ENCODE assay signal across 23 mouse cellular contexts in genomic region chr5:113806414-113806813, GRCm38 (mm10). TPM values are rescaled to one million over a fixed set of nuclear protein-coding genes. Genes with fewer than 3 reads are reported as not detected.
DNase-seq lines count a peak whose midpoint lies in the region; ATAC-seq lines count a peak whose summit lies in the region.
"Had no signal": no experiment of that assay in that cellular context is flagged by ENCODE, and none has a peak within 500 bp of the region (broad histone marks: within the 10 kb centered on the region; RNA-seq: fewer than 3 reads in every experiment).

No protein-coding gene starts in this region.

- WGBS in lung, embryonic 16.5 days = 6% methylated on average over 10 of the region's 10 CpGs
- WGBS in limb, embryonic 10.5 days = 14% methylated on average over 10 of the region's 10 CpGs
- WGBS in stomach, embryonic 16.5 days = 9% methylated on average over 10 of the region's 10 CpGs

- no peaks in the 10 kb centered on the region for H3K36me3 ChIP-seq in lung, embryonic 16.5 days (ENCODE audit: control insufficient read depth, insufficient read depth, low read length)
- no peaks in the 10 kb centered on the region for H3K36me3 ChIP-seq in limb, embryonic 10.5 days
- H3K36me3 ChIP-seq in stomach, embryonic 16.5 days (ENCODE audit: control insufficient read depth, insufficient read depth, low read length) = no peaks in the 10 kb centered on the region
- H3K36me3 ChIP-seq: embryonic facial prominence, embryonic 13.5 days; forebrain, embryonic 15.5 days; G1E; hindbrain, embryonic 12.5 days had no signal

- H3K4me3 ChIP-seq in lung, embryonic 16.5 days (ENCODE audit: low read length) = no peak overlapping the region
- H3K4me3 ChIP-seq in limb, embryonic 10.5 days = peak overlapping the region; percentile 21; the same call in 1 of the 2 replicates
- no peak overlapping the region for H3K4me3 ChIP-seq in stomach, embryonic 16.5 days (replicated peaks; ENCODE audit: low read length)
- H3K4me3 ChIP-seq: embryonic facial prominence, embryonic 13.5 days; forebrain, embryonic 15.5 days; hindbrain, embryonic 12.5 days; layer of hippocampus, adult 2 months had no signal

- peaks cover 19% of the 10 kb centered on the region for H3K4me1 ChIP-seq in lung, embryonic 16.5 days (replicated peaks; ENCODE audit: control insufficient read depth, insufficient read depth, low read length)
- peaks cover 71% of the 10 kb centered on the region for H3K4me1 ChIP-seq in limb, embryonic 10.5 days
- peaks cover 12% of the 10 kb centered on the region; the same call in 1 of the 2 replicates for H3K4me1 ChIP-seq in stomach, embryonic 16.5 days (ENCODE audit: control insufficient read depth, insufficient read depth, low read length)
- H3K4me1 ChIP-seq: forebrain, embryonic 15.5 days had no signal

- no peaks in the 10 kb centered on the region for H3K27me3 ChIP-seq in lung, embryonic 16.5 days (ENCODE audit: control insufficient read depth, insufficient read depth, low read depth, low read length)
- H3K27me3 ChIP-seq in limb, embryonic 10.5 days (ENCODE audit: low read depth, poor library complexity, severe bottlenecking) = no peaks in the 10 kb centered on the region
- H3K27me3 ChIP-seq in stomach, embryonic 16.5 days (ENCODE audit: control insufficient read depth, insufficient read depth, low read length) = no peaks in the 10 kb centered on the region
- H3K27me3 ChIP-seq: embryonic facial prominence, embryonic 13.5 days; forebrain, embryonic 15.5 days had no signal

- DNase-seq in embryo, embryonic 10 days (ENCODE audit: low spot score) = peak; percentile 24
- DNase-seq in embryo, embryonic 11 days = no peak
- DNase-seq in lung, postnatal 10 days = no peak
- peak; percentile 57 for DNase-seq in limb, embryonic 10.5 days (ENCODE audit: low spot score)
- DNase-seq in frontal cortex, adult 2 months (ENCODE audit: extremely low spot score in 1 of 2, low spot score in 1 of 2) = no peak
- DNase-seq: cerebellum, adult 9-10 months; heart, postnatal 10 days; layer of hippocampus, postnatal 36 days; right cerebral cortex, postnatal 4 days; thymus, postnatal 4 days had no signal

- H3K27ac ChIP-seq in lung, embryonic 16.5 days (ENCODE audit: low read length) = no peak overlapping the region
- peak overlapping the region; percentile 85 for H3K27ac ChIP-seq in limb, embryonic 10.5 days
- H3K27ac ChIP-seq in stomach, embryonic 16.5 days (ENCODE audit: low read length) = peak overlapping the region; percentile 57
- H3K27ac ChIP-seq: embryonic facial prominence, embryonic 13.5 days; forebrain, embryonic 15.5 days; hindbrain, embryonic 12.5 days; kidney, postnatal 0 days; layer of hippocampus, adult 2 months; liver, embryonic 14.5 days had no signal

- no peaks in the 10 kb centered on the region for H3K9me3 ChIP-seq in lung, embryonic 16.5 days (ENCODE audit: control insufficient read depth, low read length)
- no peaks in the 10 kb centered on the region for H3K9me3 ChIP-seq in limb, embryonic 10.5 days (replicated peaks)
- H3K9me3 ChIP-seq in stomach, embryonic 16.5 days (replicated peaks; ENCODE audit: control insufficient read depth, low read length) = 0 out of 2 replicates have a peak, but pooled peaks cover 3% of the 10 kb centered on the region
- H3K9me3 ChIP-seq: forebrain, embryonic 15.5 days; hindbrain, embryonic 12.5 days had no signal

- ATAC-seq in lung, embryonic 16.5 days (ENCODE audit: low read depth) = peak; percentile 29; the same call in 1 of the 2 replicates
- ATAC-seq in stomach, embryonic 16.5 days (ENCODE audit: insufficient read depth, low FRiP score) = 0 out of 2 replicates have a peak, but pooled peaks have one; percentile 14
- no peak for ATAC-seq in inflammation-experienced regulatory T-cells, adult 6 months
- ATAC-seq: CD4-positive, CD25-positive, alpha-beta regulatory T cell, adult 4 months; forebrain, embryonic 15.5 days had no signal

- no peak overlapping the region for H3K9ac ChIP-seq in lung, embryonic 16.5 days (ENCODE audit: low read length)
- 0 out of 2 replicates have a peak overlapping the region, but pooled peaks have one; percentile 21 for H3K9ac ChIP-seq in stomach, embryonic 16.5 days (ENCODE audit: low read length)
- H3K9ac ChIP-seq: embryonic facial prominence, embryonic 13.5 days; forebrain, embryonic 15.5 days; hindbrain, embryonic 12.5 days; liver, embryonic 14.5 days had no signal

- H3K4me2 ChIP-seq in lung, embryonic 16.5 days (ENCODE audit: low read depth, low read length) = no peak overlapping the region
- H3K4me2 ChIP-seq in stomach, embryonic 16.5 days (ENCODE audit: low read depth, low read length) = no peak overlapping the region
- H3K4me2 ChIP-seq: embryonic facial prominence, embryonic 13.5 days; forebrain, embryonic 15.5 days; heart, embryonic 11.5 days; hindbrain, embryonic 12.5 days; midbrain, embryonic 11.5 days had no signal

RNA-seq across cellular contexts. Expression of gene Tmem119, which starts 6.1 kb away (rescaled TPM):
- 49.9 and 51.1 TPM in 2 replicates for polyA plus RNA-seq in lung, embryonic 16.5 days (2015; fragmentation: Nextera tagmentation; extraction: Ambion mirVana)
- polyA plus RNA-seq in limb, embryonic 10.5 days (2016; fragmentation: Nextera tagmentation; extraction: Ambion mirVana) = 159 and 218 TPM in 2 replicates
- 71.4 and 73.0 TPM in 2 replicates for polyA plus RNA-seq in stomach, embryonic 16.5 days (2015; fragmentation: Nextera tagmentation; extraction: Ambion mirVana)
- not detected for polyA plus RNA-seq in inflammation-experienced regulatory T-cells, adult 6 months (2017; shearing (Covaris generic))
- 17.6 and 22.6 TPM in 2 replicates for polyA plus RNA-seq in frontal cortex, adult 2 months (2012; rRNA removed)
- polyA plus RNA-seq: CD4-positive, CD25-positive, alpha-beta regulatory T cell, adult 4 months had no signal

RNA-seq across cellular contexts. Expression of gene Selplg, which starts 26.0 kb away (rescaled TPM):
- polyA plus RNA-seq in lung, embryonic 16.5 days (2015; fragmentation: Nextera tagmentation; extraction: Ambion mirVana) = 7.4 and 9.5 TPM in 2 replicates
- polyA plus RNA-seq in limb, embryonic 10.5 days (2016; fragmentation: Nextera tagmentation; extraction: Ambion mirVana) = 0.60 and 0.80 TPM in 2 replicates
- polyA plus RNA-seq in stomach, embryonic 16.5 days (2015; fragmentation: Nextera tagmentation; extraction: Ambion mirVana) = 7.3 and 9.1 TPM in 2 replicates
- polyA plus RNA-seq in inflammation-experienced regulatory T-cells, adult 6 months (2017; shearing (Covaris generic)) = 100 to 1,000 TPM; 457 to 620 (median 469) TPM
- polyA plus RNA-seq in frontal cortex, adult 2 months (2012; rRNA removed) = 34.0 and 40.3 TPM in 2 replicates

RNA-seq across cellular contexts. Expression of gene Iscu, which starts 33.9 kb away (rescaled TPM):
- polyA plus RNA-seq in lung, embryonic 16.5 days (2015; fragmentation: Nextera tagmentation; extraction: Ambion mirVana) = 104 and 114 TPM in 2 replicates
- 106 and 112 TPM in 2 replicates for polyA plus RNA-seq in limb, embryonic 10.5 days (2016; fragmentation: Nextera tagmentation; extraction: Ambion mirVana)
- 97.0 and 112 TPM in 2 replicates for polyA plus RNA-seq in stomach, embryonic 16.5 days (2015; fragmentation: Nextera tagmentation; extraction: Ambion mirVana)
- 10 to 100 TPM in 2 of 3 experiments, 1 to 10 TPM in 1; 5.7 to 45.5 (median 16.1) TPM for polyA plus RNA-seq in inflammation-experienced regulatory T-cells, adult 6 months (2017; shearing (Covaris generic))
- 202 and 208 TPM in 2 replicates for polyA plus RNA-seq in frontal cortex, adult 2 months (2012; rRNA removed)

RNA-seq across cellular contexts. Expression of gene Sart3, which starts 34.1 kb away (rescaled TPM):
- polyA plus RNA-seq in lung, embryonic 16.5 days (2015; fragmentation: Nextera tagmentation; extraction: Ambion mirVana) = 40.6 and 42.5 TPM in 2 replicates
- 90.9 and 100 TPM in 2 replicates for polyA plus RNA-seq in limb, embryonic 10.5 days (2016; fragmentation: Nextera tagmentation; extraction: Ambion mirVana)
- polyA plus RNA-seq in stomach, embryonic 16.5 days (2015; fragmentation: Nextera tagmentation; extraction: Ambion mirVana) = 30.8 and 35.0 TPM in 2 replicates
- polyA plus RNA-seq in inflammation-experienced regulatory T-cells, adult 6 months (2017; shearing (Covaris generic)) = 10 to 100 TPM; 12.7 to 15.3 (median 13.0) TPM
- 39.0 and 44.1 TPM in 2 replicates for polyA plus RNA-seq in frontal cortex, adult 2 months (2012; rRNA removed)

Comparison
In these comparisons a context has a peak if more than half of its experiments do, and no peak if none do; other contexts are left out.
1. DNase-seq: peak in embryo, embryonic 10 days (single experiment) and limb, embryonic 10.5 days (single experiment); none in embryo, embryonic 11 days (single experiment), lung, postnatal 10 days (single experiment) and frontal cortex, adult 2 months (0 of 2).
2. RNA of gene Tmem119, which starts 6.1 kb away (polyA plus RNA-seq): 159 to 218 TPM in limb, embryonic 10.5 days, 71.4 to 73.0 TPM in stomach, embryonic 16.5 days, 49.9 to 51.1 TPM in lung, embryonic 16.5 days and 17.6 to 22.6 TPM in frontal cortex, adult 2 months; not detected in inflammation-experienced regulatory T-cells, adult 6 months; every median in the first group is over 10 times any median in the second.
3. RNA of gene Selplg, which starts 26.0 kb away (polyA plus RNA-seq): 457 to 620 TPM in inflammation-experienced regulatory T-cells, adult 6 months; 34.0 to 40.3 TPM in frontal cortex, adult 2 months, 7.3 to 9.1 TPM in stomach, embryonic 16.5 days, 7.4 to 9.5 TPM in lung, embryonic 16.5 days and 0.60 to 0.80 TPM in limb, embryonic 10.5 days; every median in the first group is over 10 times any median in the second.